Mouse (Mus musculus): ENCODE results near the gene Smad6.
A peak's percentile ranks its signal among the peaks of the same experiment; 100 is the strongest.

Gene Smad6

DNA sequence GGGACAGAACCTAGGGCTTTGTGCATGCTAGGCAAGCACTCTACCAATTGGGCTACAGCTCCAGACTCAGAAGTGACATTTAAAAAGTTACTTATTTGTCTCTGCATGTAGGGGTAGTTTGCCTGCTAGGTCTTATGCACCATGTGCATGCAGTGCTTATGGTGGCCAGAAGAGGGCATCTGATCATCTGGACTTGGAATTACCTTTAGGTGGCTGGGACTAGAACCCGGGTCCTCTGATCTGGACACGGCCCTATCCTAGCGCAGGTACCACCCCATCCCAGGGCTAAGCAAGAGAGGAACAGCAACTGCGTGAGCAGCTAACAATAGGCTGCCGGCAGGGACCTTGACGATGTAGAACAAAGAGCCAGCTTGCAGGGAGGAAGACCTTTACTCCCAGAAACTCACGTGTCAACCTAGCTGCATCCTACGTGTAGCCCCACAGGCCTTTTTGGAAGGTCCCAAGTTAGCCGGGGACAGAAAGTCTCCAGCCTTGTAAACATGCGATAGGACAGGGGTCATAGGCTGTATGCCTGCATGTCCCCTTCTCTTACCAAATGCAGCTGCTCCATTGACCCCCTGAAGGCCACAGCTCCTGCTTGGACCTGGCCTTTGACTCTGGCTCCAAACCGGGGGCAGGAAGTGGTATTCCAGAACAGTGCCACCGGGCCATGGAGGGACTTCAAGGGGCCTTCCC lies 38.8 kb downstream of the Smad6 start:
- no peak for DNase-seq (ENCODE audit: low spot score)

DNA sequence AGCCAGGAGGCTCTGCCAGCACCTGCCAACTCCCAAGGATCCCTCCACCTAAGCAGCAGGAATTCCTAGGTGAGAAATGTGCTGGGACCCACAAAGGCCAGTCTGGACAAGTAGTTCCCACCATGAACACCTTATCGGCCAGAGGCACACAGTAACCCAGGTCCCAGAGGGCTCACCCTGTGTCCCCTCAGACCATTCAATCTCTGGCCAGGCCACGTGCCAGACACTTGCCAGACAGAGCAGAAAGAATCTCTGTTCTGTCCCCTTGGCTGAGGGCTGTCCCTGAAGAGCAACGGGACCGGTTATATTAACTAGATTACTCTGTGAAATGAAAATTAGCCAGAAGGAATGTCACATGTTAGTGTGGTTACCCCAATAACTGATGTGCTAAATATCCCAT lies 39.9 kb downstream of the Smad6 start:
- DNase-seq (ENCODE audit: low spot score): no peak

DNA sequence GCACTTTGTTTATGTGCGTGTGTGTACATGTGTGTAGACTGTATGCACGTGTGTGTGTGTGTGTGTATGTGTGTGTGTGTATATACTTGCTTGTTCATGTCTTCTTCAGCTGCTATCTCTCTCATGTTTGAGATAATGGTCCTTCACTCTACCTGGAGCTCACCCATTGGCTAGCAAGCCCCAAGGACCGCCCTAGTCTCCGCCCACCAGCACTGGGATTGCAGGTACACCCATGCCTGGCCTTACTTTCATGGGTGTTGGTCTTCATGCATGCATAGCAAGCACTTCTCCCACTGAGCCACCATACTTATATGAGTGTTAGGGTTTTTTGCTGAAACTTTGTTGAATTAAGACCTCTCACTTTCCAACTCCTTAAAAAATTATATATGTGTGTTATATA lies 40.5 kb downstream of the Smad6 start:
- no peak for DNase-seq (ENCODE audit: low spot score)

DNA sequence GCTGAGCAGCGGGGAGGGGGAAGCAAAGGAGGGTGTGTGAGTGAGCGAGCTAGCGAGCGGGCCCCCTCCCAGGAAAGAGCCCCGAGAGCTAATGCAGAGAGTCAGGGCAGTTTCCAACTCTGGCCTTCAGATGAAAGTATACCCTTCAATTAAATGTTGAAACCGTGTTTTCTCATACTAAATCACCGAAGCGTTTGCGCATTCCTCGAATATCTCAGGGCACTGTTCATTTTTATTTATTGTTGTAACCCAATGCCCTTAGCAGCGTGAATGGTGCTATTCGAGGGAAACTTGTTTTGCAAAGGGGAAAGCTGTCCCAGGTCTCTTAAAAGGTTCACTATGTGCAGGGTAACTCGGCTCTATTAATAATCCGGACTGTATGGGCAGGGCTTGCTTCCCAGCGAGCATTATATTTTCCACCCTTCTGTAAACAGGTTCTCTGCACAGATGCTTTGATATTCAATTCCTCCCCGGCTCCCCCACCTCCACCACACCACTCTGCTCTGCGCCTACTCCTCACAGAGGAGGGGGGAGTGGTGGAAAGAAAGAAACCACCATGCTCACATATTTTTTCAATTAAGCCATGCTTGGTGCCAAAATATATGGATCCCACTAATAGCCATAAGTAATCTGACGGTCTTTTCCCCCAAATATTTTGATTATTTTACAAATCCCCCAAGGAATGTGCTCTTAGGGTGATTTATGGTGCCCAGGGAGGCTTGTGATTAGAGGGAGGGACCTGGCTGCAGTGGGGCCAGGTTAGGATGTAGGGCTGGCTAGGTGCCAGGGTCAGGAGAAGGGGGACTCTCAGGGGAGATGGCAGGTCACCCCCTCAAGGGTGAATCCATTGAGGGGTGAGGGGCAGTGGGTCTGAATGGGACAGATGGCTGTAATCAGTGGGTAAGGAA lies 41.4 kb downstream of the Smad6 start:
- DNase-seq (ENCODE audit: low spot score): no peak

DNA sequence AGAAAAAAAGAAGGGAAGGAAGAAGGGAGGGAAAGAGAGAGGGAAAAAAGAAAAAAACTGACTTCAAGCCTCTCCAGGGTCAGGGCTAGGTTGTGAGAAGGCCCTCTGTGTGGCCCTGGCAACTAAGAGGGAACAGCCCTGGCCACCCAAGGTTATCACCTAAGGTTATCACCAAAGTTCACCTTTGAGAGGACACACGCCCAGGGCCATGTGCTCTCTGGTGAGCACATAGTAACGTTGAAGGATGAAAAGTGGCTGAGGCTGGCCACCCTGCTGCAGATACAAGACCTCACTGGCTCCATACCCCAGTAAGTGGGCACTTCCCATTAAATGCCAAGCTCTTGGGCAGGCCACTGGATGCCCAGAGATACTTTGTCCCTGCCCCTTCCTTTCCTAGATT lies 42.6 kb downstream of the Smad6 start:
- no peak for DNase-seq (ENCODE audit: low spot score)

DNA sequence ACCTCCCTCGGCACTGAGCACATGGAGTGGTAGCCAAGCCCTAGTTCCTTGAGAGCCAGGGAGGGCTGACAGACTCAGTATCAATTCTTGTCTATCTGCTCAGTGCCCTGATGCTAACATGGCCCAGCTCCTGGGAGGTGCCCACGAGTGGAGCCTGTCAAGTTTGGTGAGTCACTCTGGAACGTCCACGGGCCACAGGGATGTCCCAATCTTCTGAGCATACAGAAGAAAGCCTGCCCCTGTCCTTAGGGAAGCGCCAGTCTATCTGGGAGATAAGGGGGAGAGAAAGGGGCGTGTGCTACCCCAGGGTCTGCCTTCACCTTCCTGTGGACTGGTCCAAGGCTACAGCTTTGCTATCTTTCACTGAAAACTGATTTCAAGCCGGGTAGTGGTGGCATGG lies 43.2 kb downstream of the Smad6 start:
- DNase-seq (ENCODE audit: low spot score): no peak

DNA sequence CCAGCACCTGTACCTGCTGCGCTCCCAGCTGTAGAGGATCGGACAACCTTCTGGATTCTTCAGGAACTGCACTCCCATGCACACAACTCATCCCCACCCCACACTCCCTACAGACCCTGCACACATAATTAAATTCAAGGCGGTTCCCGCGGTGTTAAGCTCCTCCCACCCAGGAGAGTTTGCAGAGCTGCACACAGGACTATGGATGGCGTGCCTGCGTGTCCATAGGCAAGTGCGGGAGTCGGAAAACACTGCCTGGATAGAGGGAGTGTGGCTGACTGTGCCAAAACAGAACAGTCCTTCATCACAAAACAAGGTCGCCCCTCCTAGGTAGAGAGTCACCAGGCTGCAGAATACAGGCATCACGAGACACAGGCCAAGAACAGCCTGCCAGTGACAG lies 45.9 kb downstream of the Smad6 start:
- no peak for DNase-seq (ENCODE audit: low spot score)

DNA sequence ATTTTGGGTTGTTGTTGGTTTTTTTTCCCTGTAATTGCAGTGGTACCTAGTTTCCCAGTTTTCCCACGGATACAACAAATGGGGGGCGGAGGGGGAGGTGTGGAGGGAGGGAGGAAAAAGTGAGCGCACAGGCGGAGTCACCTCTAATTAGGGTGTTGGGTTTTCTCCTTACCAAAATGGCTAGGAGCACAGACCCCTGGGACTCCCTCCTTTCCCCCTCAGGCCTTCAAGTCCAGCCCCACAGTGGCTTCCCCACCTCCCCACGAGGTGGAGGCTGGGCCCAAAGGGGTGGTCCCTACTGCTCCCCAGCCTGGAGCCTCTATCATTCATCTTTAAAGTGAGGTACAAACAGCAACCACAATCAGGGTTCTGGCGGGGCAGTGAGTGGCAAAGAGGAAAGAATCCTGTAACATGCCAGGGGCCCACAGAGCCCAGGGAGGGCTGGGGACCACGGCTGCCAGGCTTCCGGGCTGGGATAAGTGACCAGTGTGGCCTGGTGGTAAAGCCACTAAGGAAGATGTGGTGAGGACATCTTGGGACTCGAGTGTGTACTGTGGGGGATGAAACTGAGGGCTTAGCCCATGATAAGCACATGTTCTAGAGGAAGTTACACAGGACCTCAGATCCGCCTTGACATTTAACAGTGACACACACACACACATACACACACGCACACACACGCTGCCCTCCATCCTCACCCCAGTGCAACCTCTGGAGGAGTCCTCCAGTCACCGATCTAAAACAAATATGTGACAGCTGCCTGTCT lies 47.4 kb downstream of the Smad6 start:
- DNase-seq (ENCODE audit: low spot score): no peak

DNA sequence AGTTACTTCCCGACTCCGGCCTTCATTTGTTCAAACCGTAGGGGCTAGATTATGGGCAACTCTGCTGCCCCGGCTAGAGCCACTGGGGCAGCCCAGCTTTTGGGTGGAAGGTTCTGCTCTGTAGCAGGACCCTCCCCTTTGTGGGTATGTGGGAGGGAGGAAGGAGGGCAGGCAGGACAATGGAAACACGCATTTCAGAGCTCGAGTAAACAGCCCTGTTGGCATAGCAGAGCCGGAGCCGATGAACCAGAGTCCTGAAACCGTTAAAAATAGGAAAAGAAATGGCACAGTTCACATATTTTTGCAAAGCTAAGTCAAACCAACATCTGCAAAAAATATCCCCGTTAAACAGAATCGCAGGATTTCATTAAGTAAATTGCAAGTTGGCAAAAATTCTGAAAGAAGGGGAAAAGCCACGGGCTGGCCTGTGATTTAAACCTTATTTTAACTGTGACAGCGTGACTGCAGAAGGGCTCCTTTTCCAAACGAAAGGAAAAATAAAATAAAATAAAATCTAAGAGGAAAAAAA lies 48.1 kb downstream of the Smad6 start:
- DNase-seq (ENCODE audit: low spot score): no peak

DNA sequence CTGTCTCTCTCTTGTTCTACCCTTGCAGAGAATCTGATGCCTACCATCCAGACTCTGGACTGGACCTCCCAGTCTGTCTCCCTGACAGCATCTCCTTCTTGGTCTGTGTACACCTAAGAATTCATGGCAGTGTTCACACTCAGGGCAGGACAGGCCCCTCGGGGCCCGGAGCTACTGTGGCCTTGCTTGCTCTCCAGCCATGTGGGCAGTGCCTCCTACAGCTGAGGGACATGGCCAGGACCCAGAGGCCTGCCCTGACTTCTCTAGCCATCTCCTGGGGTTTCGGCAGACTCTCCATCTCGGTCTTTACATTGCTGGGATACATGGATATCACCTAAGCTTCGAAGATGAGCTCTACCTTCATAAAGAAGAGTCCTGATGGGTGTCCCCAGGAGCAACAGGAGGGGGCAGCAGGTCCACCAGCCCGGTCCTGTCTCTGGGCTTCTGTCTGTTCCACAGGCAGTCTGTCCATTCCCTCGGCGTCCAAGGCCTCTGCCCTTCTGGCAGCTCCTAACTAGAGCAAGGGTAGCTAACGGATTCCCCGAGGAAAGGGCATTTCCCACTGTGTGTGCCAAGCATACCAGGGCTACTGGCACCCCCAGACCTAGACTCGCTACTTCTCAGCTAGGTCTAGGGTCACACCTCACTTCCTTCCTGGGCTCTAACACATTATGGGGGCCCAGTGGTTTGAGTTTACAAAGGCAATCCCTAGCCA lies 49.1 kb downstream of the Smad6 start:
- no peak for DNase-seq (ENCODE audit: low spot score)

DNA sequence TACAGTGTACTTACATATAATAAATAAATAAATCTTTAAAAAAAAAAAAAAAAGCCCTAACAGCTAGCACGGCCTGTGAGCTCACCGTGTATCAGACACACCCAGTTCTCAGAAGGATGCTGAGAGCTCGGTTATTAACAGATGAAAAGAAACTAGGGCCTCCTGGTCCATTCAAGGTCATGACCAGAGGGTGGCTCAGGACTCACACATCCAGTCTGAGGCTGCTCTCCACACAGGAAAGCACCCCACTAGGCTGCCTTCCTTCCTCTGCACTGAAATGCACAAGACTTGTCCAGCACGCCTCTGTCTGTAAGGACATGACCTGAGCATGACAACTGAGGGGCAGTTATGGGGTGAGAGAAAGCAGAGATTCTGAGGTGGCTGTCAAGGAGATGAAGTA lies 50.3 kb downstream of the Smad6 start:
- DNase-seq (ENCODE audit: low spot score): no peak

DNA sequence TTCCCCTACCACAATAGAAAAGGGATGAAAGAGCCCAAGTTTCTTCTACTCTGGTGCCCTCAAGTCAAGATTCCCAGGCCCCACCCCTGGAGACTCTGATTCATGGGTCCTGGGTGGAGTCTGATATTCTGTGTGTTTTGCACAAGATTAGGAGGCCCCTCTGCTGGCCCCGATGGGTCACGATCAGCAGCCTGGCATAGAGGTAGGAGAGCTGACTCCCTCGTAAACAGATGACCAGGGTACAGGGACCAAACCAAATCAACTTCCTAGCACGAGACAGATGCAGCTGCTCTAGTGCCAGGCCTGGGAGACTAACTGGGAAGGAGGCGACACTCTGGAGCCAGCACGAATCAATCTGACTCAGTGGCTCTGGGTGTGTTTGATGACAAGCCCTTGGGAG lies 51.0 kb downstream of the Smad6 start:
- no peak for DNase-seq (ENCODE audit: low spot score)

DNA sequence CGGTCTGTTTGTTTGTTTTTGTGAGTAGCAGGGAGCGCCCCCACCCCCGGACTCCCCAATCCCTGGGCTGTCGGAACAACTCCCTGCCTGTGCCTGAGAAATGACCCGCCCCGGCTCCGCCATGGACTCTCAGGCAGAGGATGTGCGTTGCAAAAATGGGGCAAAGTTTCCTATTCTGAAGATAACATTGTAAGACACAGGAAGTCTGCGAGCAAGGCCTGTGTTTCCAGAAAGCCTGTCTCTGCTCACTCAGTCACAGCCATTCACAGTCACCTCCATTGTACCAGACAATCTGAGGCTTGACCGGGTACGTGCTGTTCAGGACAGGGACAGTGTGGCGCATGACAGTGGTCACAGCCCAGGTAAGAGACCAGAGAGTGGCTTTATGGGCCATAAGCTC lies 51.5 kb downstream of the Smad6 start:
- no peak for DNase-seq (ENCODE audit: low spot score)

DNA sequence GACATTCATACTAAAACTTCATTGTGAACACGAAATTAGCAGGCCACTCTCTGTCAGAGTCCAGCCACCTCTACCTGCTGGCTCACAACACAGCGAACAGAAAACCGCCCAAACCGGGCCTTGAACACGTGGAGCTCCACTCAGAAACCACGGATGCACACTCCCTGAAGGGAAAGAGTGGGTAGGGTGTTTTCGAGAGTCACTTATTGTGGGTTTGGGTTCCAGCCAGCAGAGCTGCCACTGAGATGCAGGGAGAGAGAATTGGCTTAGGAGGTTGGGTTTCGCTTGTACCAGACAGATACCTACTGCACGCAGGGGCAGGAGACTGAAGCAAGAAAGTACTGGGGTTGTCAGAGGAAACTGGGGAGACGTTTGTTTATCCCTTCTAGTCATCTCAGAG lies 52.4 kb downstream of the Smad6 start:
- DNase-seq (ENCODE audit: low spot score): no peak

DNA sequence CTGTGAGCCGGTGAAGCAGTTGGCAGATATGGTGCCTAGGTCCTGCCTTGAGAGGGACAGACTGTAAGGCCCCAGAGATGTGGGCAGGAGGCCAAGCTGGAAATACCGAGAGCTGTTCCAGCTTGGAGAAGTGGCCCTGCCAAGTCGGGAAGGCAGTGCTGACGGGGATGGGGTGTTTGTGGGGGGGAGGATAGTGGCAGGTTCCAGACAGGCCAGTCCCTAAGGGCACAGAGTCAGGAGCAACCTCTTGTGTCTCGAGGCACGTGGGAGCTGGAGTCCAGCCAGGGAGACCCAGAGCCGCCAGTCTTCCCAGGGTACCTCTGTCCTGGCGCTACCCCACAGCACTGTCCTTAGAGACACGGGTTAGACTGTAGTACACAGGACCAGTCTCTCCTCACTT lies 53.3 kb downstream of the Smad6 start:
- DNase-seq (ENCODE audit: low spot score): peak; percentile 86

DNA sequence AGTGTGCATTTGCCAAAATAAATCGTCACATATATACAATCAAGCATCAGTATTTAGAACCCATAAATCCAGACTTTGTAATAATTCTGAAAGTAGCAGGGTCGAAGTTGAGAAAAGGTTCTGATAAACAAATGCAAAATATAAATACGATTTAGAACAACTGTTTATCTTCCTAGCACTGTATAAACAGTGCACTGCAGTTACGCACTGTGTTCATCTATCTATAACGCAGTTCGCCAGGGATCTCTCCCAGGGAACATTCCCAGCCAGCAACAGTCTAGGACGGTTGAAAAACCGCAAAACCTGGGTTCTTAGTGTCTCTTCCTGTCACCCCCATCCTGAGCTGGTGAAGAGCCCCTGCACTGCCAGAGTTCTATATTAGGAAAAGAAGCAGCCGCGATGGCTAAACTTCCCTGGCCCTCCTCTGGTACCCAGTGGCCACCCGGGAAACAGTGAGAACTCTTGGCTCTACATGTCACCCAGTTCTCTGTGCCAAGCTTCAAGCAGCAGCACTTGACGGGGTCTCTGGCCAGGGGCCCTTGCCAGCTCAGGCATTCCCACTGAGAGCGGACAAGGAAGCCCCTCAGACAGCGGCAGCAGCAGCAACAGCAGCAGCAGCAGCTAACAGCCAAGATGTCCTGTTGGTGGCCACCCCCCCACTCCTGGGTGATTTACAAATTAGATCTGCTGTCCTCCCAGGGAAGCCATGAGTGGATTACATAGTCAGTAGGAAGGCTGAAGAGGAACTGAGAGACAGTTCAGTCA lies 54.3 kb downstream of the Smad6 start:
- no peak for DNase-seq (ENCODE audit: low spot score)

DNA sequence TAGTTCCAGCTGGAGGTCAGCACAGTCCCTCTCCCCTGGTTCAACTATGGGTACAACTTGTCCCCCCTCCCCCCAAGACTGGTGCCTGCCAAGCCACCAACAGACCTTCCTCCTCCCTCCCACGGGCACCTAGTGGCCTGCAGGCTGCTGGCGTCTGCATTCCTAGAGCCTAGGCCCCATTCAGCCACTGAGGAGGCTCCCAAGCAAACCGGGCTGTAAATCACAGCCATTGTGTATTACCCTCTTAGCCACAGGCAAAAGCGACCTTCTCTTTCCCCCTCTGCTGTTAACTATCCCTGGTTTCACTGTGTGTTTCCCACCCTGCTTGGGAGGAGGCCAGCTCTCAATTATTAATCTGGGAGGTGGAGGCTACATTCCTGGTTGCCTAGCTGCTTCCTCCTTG lies 56.3 kb downstream of the Smad6 start:
- no peak for DNase-seq (ENCODE audit: low spot score)

DNA sequence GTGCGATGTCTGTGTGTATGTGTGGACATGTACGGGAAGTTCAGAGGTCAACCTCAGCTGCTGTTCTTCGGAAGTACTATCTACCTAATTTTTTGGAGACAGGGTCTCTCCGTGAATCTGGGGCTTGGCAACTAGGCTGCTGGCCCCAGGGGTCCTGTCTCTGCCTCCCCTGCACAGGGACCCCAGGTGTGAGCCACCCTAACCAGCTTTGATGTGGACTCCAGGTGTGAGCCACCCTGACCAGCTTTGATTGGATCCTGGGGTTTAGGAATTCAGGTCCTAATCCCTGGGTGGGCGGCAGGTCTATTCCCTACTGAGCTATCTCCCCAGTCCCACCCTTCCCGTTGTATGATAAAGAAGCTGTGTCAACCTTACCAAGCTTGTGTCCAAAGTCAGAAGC lies 60.0 kb downstream of the Smad6 start:
- no peak for DNase-seq (ENCODE audit: low spot score)

DNA sequence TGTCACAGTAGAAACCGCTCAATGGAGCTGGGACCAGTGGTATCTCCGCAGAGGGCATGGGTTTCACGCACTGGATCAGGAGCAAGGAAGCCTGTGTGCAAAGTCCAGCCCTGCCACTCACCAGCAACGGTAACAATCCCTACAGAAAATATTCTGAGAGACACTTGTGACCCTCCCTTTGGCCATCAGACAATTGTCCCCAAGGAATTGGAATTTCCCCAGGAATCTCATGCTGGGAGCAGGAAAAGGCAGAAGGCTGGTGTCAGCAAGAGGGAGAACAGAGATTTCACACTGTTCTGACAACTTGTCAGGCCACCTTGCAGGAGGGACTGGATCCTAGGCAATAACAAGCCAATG lies 61.1 kb downstream of the Smad6 start:
- DNase-seq (ENCODE audit: low spot score): no peak

DNA sequence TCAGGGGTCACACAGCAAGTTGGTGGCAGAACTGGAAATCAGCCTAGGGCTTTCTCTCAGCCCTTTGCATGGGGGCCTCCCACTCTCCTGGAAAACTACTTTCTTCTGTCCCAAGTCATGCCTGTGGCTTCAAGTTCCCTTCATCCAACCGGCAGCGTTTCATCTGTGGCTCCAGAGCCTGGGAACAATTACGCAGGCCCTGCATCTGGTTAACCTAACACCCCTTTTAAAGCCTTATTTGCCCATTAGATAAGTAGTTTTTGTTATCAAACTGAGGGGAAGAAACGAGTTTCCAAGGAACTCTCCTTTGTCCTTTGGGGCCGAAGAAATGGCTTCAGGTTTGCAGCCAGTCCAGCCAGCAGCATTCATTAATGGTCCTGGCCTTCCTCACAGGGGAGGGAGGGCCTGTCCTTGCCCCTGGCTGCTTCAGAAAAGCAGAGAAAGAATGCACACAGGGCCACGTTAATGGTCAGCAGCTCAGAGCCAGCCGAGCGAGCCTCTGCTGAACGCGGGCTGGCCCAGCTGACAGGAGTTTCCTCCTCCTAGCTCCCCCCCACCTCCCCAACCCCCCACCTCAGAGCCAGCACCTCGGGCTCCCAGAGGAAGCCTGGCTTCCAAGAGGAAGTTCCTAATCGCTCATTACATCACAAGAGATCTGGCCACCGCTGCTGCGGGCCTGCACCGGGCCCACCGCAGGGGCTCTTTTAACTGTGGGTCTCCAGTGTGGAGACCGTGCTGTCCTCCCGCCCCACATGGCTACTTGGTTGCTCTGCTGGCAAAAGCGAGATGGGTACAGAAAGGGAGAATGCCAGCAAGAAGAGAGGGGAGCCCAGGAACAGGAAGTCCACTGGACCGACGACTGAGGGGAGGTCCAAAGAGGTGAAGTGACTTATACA lies 61.7 kb downstream of the Smad6 start:
- DNase-seq (ENCODE audit: low spot score): no peak
